Mouse (Mus musculus) midbrain, postnatal 0 days (tissue): ENCODE measurements around the gene Tmx1. TPM values are rescaled to one million over a fixed set of nuclear protein-coding genes. Genes with fewer than 3 reads are reported as not detected.

Experiments used
- ATAC-seq: fragments of 200-750 bp; cut with Nextera tagmentation; 2 replicates; pipeline ENCODE4 v1.8.0; 2017; ENCODE audit warnings: moderate number of reproducible peaks, mild to moderate bottlenecking, moderate TSS enrichment, moderate library complexity; ENCODE audit not compliant: low FRiP score
- DNase-seq: peaks from one replicate; pipeline ENCODE4 v3.0.0-alpha.2; 2015; ENCODE audit warnings: low spot score
- H3K27ac ChIP-seq: fragments of 300-500 bp; sonication (generic); 2 replicates; pipeline ENCODE4 v1.5.1; 2014; ENCODE audit warnings: low read depth, mild to moderate bottlenecking, low read length, mixed read lengths
- H3K27me3 ChIP-seq: fragments of 300-500 bp; sonication (generic); 2 replicates; pipeline ENCODE4 v1.6.1; 2014; ENCODE audit warnings: low read length, control low read depth, mixed read lengths; ENCODE audit not compliant: insufficient read depth
- H3K36me3 ChIP-seq: fragments of 300-500 bp; sonication (generic); 2 replicates; pipeline ENCODE4 v1.6.1; 2014; ENCODE audit warnings: low read length, control low read depth, mixed read lengths; ENCODE audit not compliant: insufficient read depth
- H3K4me1 ChIP-seq: fragments of 300-500 bp; sonication (generic); 2 replicates; pipeline ENCODE4 v1.6.1; 2014; ENCODE audit warnings: mild to moderate bottlenecking, control low read depth, antibody characterized with exemption, low read length, mixed read lengths; ENCODE audit not compliant: insufficient read depth
- H3K4me2 ChIP-seq: fragments of 300-500 bp; sonication (generic); 2 replicates; pipeline ENCODE4 v1.6.1; 2014; ENCODE audit warnings: low read depth, mild to moderate bottlenecking, low read length, mixed read lengths; ENCODE audit not compliant: poor library complexity, severe bottlenecking
- H3K4me3 ChIP-seq: fragments of 300-500 bp; sonication (generic); 2 replicates; pipeline ENCODE4 v1.5.1; 2014; ENCODE audit warnings: low read depth, mild to moderate bottlenecking, low read length, moderate library complexity
- H3K9ac ChIP-seq: fragments of 300-500 bp; sonication (generic); replicated peaks from 2 replicates; pipeline ENCODE4 v1.6.1; 2014; ENCODE audit warnings: mild to moderate bottlenecking, low read length, moderate library complexity, mixed read lengths; ENCODE audit not compliant: poor library complexity, severe bottlenecking
- H3K9me3 ChIP-seq: fragments of 300-500 bp; sonication (generic); 2 replicates; pipeline ENCODE4 v1.6.1; 2016; ENCODE audit warnings: low read length, control low read depth
- CTCF ChIP-seq: IDR thresholded peaks from 2 replicates; pipeline ENCODE4 v1.5.1; 2016; ENCODE audit warnings: antibody characterized with exemption, mild to moderate bottlenecking
- WGBS: fragments of 180-500 bp; shearing (Covaris S2); extraction: QIAGEN DNeasy Blood & Tissue Kit; methylation state at CpG from one replicate; pipeline ENCODE4 v1.1.7; 2014; 5-methylcytosine and 5-hydroxymethylcytosine counted together
- polyA plus RNA-seq: library from polyadenylated mRNA; unstranded; fragments of >200 nt; fragmentation: Nextera tagmentation; extraction: Ambion mirVana; gene quantifications from 2 replicates; pipeline ENCODE4 v1.2.1, GENCODE M21; 2015
- total RNA-seq: library from RNA; depleted of rRNA; stranded (reverse); fragments of >200 nt; gene quantifications from 2 replicates; pipeline ENCODE4 v1.2.3, GENCODE M21; 2014; rRNA removed

Tmx1 gene
- 73.8 and 100 TPM in 2 replicates for total RNA-seq
- polyA plus RNA-seq: 135 and 139 TPM in 2 replicates

DNA sequence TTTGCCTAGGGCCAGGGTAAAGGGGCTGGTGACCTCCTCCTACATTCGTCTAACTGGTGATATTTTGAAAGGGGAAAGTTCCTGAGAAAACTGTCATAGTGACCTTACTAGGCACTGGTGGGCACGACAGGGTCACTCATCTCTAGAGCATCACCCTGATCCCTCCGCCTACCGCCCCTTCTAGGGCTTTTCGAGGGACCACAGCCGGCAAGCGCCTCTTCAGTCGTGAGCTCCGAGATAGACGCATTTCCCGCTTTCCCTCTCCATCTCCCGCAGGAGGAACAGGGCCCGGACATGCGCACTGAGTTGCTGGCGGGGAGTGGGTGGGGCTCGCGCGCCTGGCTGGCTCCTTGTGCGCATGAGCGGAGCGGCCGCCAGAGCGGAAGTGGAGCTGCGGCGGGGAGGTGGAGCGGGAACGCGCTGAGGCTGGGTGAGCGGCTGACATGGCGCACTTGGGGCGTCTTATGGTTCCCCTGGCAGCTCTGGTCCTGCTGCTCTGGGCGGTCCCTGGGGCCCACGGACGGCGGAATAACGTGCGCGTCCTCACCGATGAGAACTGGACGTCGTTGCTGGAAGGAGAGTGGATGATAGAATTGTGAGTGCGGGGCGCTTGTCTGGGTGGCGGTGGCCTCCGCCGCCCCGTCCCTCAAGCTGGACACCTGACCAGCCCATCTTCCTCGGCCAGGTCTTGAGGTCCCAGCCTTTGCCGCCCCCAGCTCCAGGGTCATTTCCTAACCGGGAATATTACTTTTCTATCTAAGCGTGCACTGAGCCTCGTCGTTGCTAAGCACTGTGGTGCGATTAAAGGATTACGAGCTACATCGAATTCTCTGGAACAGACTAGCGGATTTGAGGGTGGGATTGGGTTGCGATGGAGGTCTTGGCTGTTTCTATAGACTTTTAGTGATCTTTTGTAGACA lies at the start of gene Tmx1:
TSS of gene Tmx1 (plus strand) at position 370 of the 920 bp plus-strand sequence.
- TF ChIP-seq CTCF: peak; percentile 29
- ATAC-seq (peak; percentile 98), DNase-seq (peak; percentile 95)
- Histone ChIP-seq H3K4me1 (peaks cover 11% of the 10 kb centered on the region; the same call in 1 of the 2 replicates), H3K4me2 (peak within 1 kb of the TSS; percentile 81), H3K27ac (peak within 1 kb of the TSS; percentile 72), H3K27me3 (no peaks in the 10 kb centered on the region), H3K9ac (peak within 1 kb of the TSS; percentile 75), H3K4me3 (peak within 1 kb of the TSS; percentile 86), H3K36me3 (no peaks in the 10 kb centered on the region), H3K9me3 (no peaks in the 10 kb centered on the region)
- WGBS: under 1% methylated on average over 52 of the region's 58 CpGs

DNA sequence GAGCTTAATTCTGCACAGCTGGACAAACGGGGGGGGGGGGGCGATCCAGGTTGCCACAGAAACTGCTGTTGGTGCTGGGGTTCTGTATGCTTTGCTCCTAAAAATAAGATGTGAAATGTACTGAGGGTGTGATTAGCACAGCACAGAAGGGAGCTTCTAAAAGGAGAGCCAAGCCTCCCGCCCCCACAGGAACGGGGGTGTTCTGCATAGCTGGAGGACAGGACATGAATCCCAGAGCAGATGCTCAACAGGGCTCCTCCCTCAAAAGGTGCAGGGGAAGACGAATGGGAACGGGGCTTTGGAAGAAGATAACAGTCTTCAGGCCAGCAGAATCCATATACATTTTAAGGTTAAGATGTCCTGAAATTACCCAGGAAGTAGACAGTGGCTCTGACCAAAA lies 48.6 kb upstream of the Tmx1 start:
- Histone ChIP-seq H3K27ac (no peak overlapping the region), H3K4me3 (no peak overlapping the region), H3K4me2 (no peak overlapping the region), H3K27me3 (no peaks in the 10 kb centered on the region), H3K4me1 (no peaks in the 10 kb centered on the region), H3K36me3 (no peaks in the 10 kb centered on the region), H3K9ac (no peak overlapping the region), H3K9me3 (no peaks in the 10 kb centered on the region)
- WGBS: 70% methylated on average over 6 of the region's 6 CpGs
- DNase-seq (no peak), ATAC-seq (no peak)
- TF ChIP-seq CTCF: no peak

DNA sequence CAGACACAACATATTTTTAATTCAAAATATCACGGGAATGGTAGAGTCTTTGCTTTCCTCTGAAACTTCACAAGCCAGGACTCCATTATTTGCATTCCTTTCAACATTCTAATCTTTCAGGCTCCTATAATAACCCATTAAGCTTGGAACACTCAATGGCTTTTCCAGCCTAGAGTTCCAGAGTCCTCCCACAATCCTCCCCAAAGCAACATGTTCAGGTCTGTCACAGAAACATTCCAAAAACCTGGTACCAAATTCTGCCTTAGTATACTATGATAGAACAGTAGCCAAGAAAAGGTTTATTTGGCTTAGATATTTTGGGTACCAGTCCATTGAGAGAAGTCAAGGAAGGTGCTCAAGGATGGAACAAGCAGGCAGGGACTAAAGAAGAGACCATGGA lies 44.5 kb upstream of the Tmx1 start:
- no peak overlapping the region for H3K9ac ChIP-seq

DNA sequence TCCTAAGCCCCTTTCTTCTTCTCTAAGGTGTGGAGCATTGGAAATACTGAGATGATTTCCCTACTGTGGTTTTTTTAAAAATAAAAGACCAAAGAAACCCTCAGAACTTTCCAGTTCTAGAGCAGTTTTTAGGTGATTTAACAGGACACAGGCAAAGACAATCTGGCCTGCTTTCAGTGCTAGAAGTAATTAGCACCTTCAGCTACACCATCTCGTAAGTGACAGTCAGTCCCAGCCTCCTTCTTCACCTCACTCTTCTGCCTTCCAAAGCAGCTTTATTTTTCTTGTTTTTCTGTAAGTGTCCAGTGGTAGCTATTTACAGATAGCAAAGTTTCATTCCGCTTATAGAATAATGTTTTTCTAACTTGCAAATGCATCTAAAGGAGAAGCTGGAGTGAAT lies 43.3 kb upstream of the Tmx1 start:
- Histone ChIP-seq H3K27ac (no peak overlapping the region), H3K9me3 (no peaks in the 10 kb centered on the region), H3K36me3 (no peaks in the 10 kb centered on the region), H3K4me2 (no peak overlapping the region), H3K4me3 (no peak overlapping the region), H3K4me1 (no peaks in the 10 kb centered on the region), H3K9ac (no peak overlapping the region), H3K27me3 (no peaks in the 10 kb centered on the region)
- TF ChIP-seq CTCF: no peak
- DNase-seq: no peak
- 88% methylated on average over 2 of the region's 2 CpGs for WGBS
- ATAC-seq: no peak

More for the DNA sequence above, 44.5 kb upstream of the Tmx1 start:
- Histone ChIP-seq H3K27me3 (no peaks in the 10 kb centered on the region), H3K4me1 (no peaks in the 10 kb centered on the region), H3K9me3 (no peaks in the 10 kb centered on the region), H3K27ac (no peak overlapping the region), H3K36me3 (no peaks in the 10 kb centered on the region), H3K4me3 (no peak overlapping the region), H3K4me2 (no peak overlapping the region)
- WGBS: 82% methylated on average over 1 of the region's 1 CpGs
- no peak for TF ChIP-seq CTCF
- DNase-seq (no peak), ATAC-seq (no peak)

DNA sequence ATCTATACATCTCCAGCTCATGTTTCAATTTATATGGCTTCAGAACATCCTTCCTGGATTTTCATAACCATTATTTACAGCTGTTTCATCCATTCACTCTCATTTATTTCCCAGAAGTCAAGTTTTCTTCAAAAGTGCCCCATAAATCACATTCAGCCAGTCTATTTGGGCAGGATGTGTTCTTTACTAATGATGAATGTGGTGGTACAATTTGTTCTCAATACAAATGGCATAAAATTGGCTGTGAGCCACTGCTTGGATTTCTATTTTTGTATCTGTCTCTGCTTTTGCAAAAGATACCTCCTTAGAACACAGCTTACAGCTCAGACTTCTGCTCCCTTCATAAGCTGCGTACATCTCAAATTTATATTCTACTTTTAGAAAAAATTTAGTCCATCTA lies 32.7 kb upstream of the Tmx1 start:
- H3K9ac ChIP-seq: no peak overlapping the region
- no peak overlapping the region for H3K4me2 ChIP-seq
- WGBS: 98% methylated on average over 1 of the region's 1 CpGs
- no peaks in the 10 kb centered on the region for H3K27me3 ChIP-seq
- no peaks in the 10 kb centered on the region for H3K9me3 ChIP-seq
- TF ChIP-seq CTCF: no peak
- H3K4me3 ChIP-seq: no peak overlapping the region
- H3K4me1 ChIP-seq: no peaks in the 10 kb centered on the region
- H3K36me3 ChIP-seq: no peaks in the 10 kb centered on the region
- ATAC-seq: no peak
- no peak overlapping the region for H3K27ac ChIP-seq
- DNase-seq: no peak

DNA sequence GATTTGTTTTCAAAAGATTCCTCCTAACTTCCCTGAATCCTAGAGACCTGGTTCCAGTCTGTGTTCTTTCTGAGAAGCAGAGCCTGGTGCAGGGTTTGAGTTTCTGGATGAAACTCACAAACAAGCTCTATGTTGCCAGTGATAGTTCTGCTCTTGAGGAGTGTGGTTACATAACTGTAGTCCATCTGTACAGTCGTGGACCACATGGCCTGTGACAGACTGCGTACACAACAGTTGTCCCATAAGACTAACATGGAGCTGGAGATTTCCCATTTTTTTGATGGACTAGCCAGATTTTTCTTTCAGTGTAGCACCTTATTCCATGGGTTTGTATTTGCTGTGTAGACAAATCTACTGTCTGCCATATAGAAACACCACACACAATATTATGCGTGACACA lies 31.9 kb upstream of the Tmx1 start:
- H3K27ac ChIP-seq: no peak overlapping the region
- no peaks in the 10 kb centered on the region for H3K9me3 ChIP-seq
- no peaks in the 10 kb centered on the region for H3K36me3 ChIP-seq
- no peak for TF ChIP-seq CTCF
- no peaks in the 10 kb centered on the region for H3K27me3 ChIP-seq
- no peak overlapping the region for H3K4me2 ChIP-seq
- no peak overlapping the region for H3K9ac ChIP-seq
- no peak for DNase-seq
- no peaks in the 10 kb centered on the region for H3K4me1 ChIP-seq
- no peak for ATAC-seq
- H3K4me3 ChIP-seq: no peak overlapping the region
- WGBS: 88% methylated on average over 3 of the region's 3 CpGs
